Mouse (Mus musculus): ENCODE data around the gene 3110001I22Rik.

The 3110001I22Rik gene

DNA sequence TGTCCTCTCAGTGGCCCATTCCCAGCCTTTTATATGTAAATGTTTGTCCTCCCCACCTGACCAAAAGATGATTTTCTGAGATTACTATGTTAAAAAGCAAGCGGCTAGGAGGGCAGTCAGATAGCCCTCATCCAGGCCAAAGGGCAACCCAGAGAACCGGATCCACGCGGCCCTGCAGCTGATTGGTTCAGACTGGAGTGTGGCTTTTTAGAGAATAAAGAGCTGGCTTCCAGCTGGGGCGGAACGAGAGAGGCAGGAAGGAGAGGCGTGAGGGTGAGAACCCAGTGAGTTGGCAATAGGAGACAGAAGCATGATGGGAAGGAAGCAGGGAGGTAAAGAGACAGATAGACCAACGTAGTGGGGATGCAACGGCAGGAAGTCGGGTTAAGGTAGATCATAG is 51.2 kb downstream of the 3110001I22Rik start:
- peak; percentile 2 for DNase-seq

DNA sequence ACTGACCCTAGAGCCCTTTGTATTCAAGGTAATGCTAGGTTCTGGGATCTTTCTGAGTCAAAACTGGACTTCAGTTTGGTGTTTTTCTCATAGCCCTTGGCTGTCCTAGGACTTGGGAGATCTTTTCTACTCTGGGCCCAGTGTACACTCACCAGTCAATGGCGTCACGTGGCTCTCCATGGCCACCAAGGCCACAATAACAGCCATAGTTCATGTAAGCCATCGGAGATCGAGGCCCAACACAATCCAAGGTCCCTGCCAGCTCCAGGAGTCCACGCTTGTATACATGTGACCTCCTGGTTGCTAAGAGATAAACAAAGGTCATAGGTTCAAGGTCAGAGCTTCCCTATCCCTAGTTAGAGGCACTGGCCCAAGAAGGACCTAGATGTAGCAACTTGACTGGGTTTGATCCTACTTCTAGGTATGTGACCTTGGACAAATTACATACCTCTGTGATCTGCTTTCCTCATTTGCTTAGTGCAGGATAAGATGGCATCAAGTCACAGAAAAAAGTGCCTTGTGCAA is 56.1 kb downstream of the 3110001I22Rik start:
- DNase-seq, result no peak
